Mouse (Mus musculus) spleen, postnatal 14 days (tissue): ENCODE data around the gene Stmnd1.
"Not testable (repeated sequence)": the region's sequence is repeated elsewhere in the genome, so short reads cannot be mapped to it uniquely, and the experiment has no call there.

Source experiments
- DNase-seq, 2 experiments: peaks; one replicate each; pipeline ENCODE4 v3.0.0; 2021 to 2022; ENCODE audit warnings: low spot score in 2 of 2

The Stmnd1 gene

DNA sequence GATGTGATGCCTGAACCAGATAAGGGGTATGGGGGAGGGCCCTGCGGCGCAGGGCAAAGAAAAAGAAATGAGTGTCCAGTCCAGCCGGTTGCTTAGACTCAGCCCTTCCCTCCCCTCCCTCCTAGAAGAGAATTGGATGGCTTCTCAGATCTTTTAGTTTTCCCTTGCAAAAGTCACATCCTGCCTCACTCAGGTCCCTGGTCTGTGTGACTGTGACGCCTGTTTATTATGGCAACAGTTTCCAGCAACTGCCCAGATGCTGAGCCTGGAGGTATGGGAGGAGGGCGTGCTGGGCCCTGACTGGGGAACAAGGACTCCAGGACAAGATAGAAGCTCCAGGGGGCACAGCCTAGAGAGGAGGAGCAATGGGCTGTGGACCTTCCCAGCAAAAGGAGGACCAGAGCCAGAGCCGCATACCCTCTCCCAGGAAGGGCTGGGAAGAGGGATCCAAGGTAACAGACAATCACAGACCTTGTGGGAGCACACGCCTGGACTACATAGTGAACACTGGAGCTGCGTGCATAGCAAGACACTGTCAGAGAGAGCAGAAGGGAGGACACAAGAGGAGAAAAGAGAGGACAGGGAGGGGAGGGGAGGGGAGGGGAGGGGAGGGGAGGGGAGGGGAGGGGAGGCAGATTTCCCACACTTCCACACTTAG lies at the start of gene Stmnd1:
TSS of gene Stmnd1 (plus strand) at position 269 of the 658 bp plus-strand sequence.
- DNase-seq, result no peak

GRCm38 (mm10) chr13:46226956-46227355 lies 46.6 kb upstream of the Stmnd1 start:
- no peak for DNase-seq

DNA sequence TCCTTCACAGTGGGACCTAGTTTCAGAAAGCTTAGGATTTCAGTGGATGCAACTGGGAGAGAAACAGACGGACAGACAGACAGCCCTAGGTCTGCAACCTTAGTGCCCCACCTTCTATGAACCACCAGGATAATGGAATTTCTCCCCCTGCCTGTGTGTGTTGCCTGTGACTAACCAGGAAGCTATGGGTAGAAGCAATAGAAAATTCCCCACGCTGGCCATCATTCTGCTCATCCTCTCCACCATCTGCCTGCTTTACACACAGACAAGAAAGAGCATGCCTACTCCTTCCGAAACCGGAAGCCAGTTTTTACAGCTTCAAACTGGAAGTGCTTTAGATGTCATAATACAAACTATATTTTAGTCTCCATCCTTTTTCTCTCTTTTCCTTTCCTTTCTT lies 46.0 kb upstream of the Stmnd1 start:
- no peak for DNase-seq

- DNase-seq, result not testable (repeated sequence)
Observed at GRCm38 (mm10) chr13:46228750-46229149, 44.8 kb upstream of the Stmnd1 start.

DNA sequence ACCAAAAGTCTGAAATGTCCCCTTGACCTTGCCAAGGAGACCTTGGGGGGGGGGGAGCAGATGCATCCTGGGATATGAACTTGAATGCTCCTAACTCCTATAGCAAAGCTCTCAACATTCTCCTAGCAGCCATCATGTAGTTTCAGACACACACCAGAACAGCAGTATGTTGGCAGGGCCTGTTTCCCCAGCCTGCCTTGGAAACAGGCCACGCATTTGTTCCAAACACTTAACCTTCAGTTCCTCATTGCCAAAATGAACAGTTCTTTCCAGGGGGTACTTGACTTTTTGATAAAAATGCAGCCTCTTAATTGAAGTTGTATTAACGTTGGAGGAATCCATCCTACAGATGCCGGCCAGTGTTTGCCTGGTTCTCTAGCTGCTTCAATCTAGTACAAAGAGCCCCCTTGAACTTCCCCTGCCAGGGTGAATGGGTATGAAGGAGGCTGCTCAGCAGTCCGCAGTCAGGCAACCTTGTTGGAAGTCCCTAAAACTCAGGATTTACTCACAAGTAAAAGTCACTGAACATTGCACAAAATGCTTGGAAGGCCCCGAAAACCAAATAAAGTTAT lies 41.9 kb upstream of the Stmnd1 start:
- no peak for DNase-seq

- DNase-seq, result no peak
Observed at GRCm38 (mm10) chr13:46237723-46238349, 35.7 kb upstream of the Stmnd1 start.

GRCm38 (mm10) chr13:46238796-46239195 lies 34.7 kb upstream of the Stmnd1 start:
- no peak for DNase-seq

DNA sequence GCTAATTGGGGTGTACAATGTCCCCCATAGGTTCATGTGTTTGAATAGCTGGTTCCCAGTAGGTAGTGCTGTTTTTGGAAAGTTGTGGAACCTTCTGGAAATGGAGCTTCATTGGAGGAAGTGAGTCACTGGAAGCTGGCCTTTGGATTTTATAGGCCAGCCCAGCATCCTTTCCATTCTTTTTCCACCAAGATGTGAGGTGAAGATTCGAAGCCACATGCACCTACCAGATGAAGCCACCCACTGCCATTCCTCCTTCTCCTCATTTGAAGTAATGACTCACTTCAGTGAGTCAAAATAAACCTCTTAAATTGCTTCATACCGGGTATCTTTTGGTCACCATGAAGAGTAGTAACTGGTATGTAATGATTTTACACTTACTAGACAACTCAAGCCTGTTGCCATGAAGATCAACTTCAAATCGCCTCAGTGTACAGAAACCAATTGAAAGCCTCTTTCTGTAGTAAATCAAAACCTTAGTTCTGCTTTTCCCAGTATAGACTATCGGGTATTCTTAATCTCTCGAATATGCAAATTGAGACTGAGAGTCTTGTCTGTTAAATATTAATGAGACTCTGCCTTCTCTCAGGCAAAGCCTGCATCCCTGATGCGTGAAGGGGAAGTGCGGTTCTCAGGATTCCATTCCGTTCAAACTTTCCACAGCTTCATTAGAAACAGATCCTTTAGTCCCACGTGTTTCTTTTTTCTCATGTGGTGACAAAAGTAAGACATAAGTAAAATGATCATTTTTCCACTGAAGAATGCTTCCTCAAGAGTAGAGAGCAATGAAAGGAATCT lies 31.9 kb upstream of the Stmnd1 start:
- no peak for DNase-seq

DNA sequence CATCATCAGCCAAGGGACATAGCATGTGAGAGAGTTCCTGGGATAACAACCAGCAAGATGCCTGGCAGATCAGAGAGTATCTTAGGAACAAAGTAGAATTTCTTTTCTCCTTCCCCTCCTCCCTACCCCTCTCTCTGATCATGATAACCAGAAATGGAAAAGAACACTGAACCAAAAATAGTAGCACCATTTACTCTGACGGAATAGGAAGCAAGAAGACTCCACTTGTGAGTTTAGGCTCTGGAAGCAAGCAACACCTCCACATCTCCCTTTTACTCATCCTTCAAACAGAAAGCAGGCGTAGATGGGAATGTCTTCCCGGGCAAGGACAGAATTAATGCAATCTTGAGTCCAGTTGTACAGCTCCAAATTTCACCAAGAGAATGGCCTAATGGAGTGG lies 19.8 kb upstream of the Stmnd1 start:
- DNase-seq, result no peak

GRCm38 (mm10) chr13:46254171-46254570 lies 19.4 kb upstream of the Stmnd1 start:
- DNase-seq, result no peak

DNA sequence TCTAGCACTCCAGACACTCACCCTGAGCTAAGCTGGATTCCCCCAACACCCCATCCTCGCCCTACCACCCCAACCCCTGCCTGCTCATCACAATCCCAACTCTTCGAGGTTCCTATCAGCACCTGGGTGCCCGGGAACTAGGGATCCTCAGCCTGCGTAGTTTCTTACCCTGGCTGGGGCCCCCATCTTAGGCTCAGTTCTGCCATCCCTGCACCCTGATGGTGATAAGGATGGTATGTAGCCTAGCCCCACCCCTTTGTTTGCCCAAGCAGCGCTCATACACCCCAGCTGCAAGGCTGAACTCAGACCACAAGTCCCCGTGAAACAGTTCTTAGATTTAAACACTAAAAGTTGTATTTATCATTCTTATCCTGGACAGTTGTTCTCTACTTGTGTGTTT lies 17.9 kb upstream of the Stmnd1 start:
- DNase-seq, result no peak

GRCm38 (mm10) chr13:46257847-46258246 lies 15.7 kb upstream of the Stmnd1 start:
- DNase-seq, result peak in 1 of 2 experiments; percentile 7

- DNase-seq, result no peak
Observed at GRCm38 (mm10) chr13:46259526-46259925, 14.0 kb upstream of the Stmnd1 start.

DNA sequence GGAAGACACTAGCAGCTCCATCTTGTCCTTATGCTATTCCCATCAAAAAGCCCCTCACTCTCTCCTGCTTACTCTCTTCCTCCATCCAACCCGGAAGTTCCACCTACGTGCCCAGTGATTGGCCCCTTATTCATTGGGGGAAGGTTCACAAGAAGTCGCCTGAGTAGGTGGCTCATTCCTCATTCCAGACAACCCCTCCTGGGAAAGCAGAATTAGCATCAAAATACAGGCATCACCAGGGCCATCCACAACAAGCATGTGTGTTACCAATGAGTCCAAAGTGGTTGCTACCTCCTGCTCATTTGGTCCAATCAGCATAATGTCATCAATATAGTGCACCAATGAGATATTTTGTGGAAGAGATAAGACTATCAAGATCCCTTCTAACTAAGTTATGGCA lies 12.3 kb upstream of the Stmnd1 start:
- no peak for DNase-seq

- no peak for DNase-seq
Observed at GRCm38 (mm10) chr13:46267783-46268182, 5.7 kb upstream of the Stmnd1 start.

- no peak for DNase-seq
Observed at GRCm38 (mm10) chr13:46268341-46268740, 5.2 kb upstream of the Stmnd1 start.

- DNase-seq, result no peak
Observed at GRCm38 (mm10) chr13:46268815-46269445, 4.6 kb upstream of the Stmnd1 start.

- no peak for DNase-seq
Observed at GRCm38 (mm10) chr13:46272811-46273452, 589 bp upstream of the Stmnd1 start.

GRCm38 (mm10) chr13:46275701-46276100 lies 2.2 kb downstream of the Stmnd1 start:
- DNase-seq, result no peak

- DNase-seq, result no peak
Observed at GRCm38 (mm10) chr13:46282543-46282942, 9.0 kb downstream of the Stmnd1 start.

- no peak for DNase-seq
Observed at GRCm38 (mm10) chr13:46287801-46288200, 14.3 kb downstream of the Stmnd1 start.
